Mouse (Mus musculus): ENCODE data around the gene Rbm31y. TPM values are rescaled to one million over a fixed set of nuclear protein-coding genes. Genes with fewer than 3 reads are reported as not detected.
"Not testable (repeated sequence)": the region's sequence is repeated elsewhere in the genome, so short reads cannot be mapped to it uniquely, and the experiment has no call there.

Gene Rbm31y
- polyA plus RNA-seq (2012; ENCODE audit: insufficient read depth, insufficient read length, missing spikeins): not detected in 2 replicates

GRCm38 (mm10) chrY:17400461-17400860 lies at the start of gene Rbm31y:
Rbm31y (plus strand) TSS chrY:17400761.
- not testable (repeated sequence) for H3K4me1 ChIP-seq (ENCODE audit: control insufficient read depth, insufficient read depth, low read length); H3K4me3 ChIP-seq (ENCODE audit: insufficient read depth, low read length); H3K27ac ChIP-seq (ENCODE audit: insufficient read depth, low read depth, low read length)
